Mouse (Mus musculus): ENCODE measurements around the gene Ntng1.

Gene Ntng1

DNA sequence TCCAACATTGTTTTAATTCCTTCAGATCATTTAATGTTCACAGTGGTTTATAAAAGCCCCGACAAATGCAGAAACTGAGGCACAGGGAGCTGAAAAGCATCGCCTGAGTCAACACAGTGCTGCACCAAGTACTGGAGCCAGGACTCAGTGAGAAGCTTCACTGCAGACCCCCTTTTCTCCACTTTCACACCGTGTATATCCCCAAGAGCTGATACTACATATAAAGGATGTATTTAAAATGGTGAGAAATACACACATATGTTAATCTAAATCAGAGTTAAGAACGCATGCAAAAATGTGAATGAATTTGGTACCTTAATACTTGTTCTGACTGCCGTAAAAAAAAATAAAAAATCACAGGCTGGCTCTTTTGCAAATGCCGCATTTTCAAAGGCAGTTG is 88.4 kb downstream of the Ntng1 start:
- no peak for DNase-seq (ENCODE audit: low read depth in 1 of 2, low spot score in 2 of 2)

DNA sequence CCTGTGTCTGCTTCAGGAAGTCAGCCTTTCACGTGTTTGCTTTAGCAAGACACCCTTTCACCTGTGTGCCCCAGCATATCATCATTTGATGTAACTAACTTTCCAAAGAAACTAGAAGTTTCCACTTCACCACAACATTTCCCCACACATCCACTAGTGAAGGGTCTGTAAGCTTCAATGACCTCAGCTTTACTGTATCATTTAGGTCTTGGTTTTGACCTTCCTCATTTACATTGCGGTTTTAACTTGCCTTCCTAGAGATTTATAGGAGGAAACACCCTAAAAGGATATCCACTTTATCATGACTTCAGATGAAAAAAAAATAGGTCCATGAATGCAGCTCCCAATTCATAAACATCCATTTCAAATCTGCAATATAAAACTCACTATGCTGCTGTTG is 89.7 kb downstream of the Ntng1 start:
- DNase-seq (ENCODE audit: low read depth in 1 of 2, low spot score in 2 of 2), result no peak

DNA sequence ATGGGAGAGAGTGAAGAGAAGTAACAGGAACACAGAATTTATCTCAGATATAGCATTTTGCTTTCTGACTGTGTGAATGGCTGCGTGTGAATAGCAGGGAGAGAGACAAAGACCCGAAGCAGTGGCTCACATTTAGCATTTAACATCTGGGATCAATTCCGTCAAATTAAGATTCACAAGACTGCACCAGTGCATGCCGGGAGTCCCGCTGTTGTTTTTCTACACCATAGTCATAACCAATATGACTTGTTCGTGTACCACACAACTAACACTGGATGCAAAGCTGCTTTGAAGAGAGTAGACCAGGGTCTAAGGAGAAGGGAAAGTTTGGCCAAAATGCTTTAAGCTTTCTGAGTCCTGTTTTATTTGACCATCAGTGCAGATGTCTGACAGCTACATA is 95.7 kb downstream of the Ntng1 start:
- DNase-seq (ENCODE audit: low read depth in 1 of 2, low spot score in 2 of 2), result no peak

DNA sequence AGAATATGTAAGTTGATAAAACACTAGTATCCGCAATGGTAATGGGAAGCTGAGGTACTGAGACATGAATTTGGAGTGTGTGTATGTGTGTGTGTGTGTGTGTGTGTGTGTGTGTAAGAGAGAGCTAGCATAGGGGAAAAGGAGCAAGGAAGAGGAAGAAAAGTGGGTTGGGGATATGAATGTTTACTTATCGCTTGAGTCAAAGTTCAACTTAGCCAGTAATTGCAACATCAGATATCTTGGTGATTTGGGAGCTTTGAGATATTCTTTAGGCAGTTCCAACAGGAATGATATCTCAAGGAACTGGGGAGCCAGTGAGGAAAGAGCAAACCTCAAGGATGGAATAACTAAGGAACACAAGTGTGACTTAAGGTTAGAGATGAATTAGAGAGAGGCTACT is 97.1 kb downstream of the Ntng1 start:
- DNase-seq (ENCODE audit: low read depth in 1 of 2, low spot score in 2 of 2), result no peak

DNA sequence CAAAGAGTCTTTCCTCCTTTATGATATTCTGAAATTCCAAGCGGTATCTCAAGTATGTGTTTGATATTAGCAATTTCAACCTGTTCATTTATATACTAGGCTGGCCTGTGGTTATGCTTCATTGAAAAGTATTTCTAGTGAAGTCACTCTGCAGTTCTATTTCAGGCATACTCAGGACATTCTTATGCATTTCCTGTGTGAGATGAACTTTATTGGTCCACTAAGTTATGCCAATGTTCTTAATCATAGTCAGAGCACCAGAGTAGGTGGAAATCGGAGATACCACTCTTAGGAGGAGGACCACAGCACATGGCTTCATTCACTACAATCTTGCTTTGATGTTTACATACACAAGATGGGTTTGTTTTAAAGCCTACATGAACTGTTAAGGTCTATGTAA is 99.6 kb downstream of the Ntng1 start:
- no peak for DNase-seq (ENCODE audit: low read depth in 1 of 2, low spot score in 2 of 2)

DNA sequence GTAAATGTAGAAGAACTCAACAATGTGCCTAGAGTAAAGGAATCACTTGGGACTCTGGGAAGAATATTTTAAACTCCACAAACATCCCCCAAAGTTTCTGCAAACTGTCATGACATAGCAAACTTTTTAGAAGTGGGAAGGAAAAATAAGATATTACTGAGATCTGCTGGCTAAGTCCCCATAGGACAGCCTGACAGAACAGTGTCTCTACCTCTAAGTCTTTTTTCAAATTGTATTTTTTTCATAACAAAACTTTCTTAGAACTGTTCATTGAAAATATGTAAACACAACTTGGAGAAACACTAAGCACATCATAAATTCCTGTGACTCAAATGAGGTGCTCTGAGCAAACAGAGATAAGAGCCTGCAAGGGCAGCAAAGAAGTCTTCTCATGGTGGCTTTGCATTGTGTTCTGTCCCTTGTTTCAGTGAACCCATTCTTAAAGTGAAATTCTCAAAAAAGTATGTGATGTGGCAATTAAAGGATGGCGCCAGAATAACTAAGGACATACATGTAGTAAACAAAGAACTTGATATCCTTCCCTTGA is 100.1 kb downstream of the Ntng1 start:
- no peak for DNase-seq (ENCODE audit: low read depth in 1 of 2, low spot score in 2 of 2)

DNA sequence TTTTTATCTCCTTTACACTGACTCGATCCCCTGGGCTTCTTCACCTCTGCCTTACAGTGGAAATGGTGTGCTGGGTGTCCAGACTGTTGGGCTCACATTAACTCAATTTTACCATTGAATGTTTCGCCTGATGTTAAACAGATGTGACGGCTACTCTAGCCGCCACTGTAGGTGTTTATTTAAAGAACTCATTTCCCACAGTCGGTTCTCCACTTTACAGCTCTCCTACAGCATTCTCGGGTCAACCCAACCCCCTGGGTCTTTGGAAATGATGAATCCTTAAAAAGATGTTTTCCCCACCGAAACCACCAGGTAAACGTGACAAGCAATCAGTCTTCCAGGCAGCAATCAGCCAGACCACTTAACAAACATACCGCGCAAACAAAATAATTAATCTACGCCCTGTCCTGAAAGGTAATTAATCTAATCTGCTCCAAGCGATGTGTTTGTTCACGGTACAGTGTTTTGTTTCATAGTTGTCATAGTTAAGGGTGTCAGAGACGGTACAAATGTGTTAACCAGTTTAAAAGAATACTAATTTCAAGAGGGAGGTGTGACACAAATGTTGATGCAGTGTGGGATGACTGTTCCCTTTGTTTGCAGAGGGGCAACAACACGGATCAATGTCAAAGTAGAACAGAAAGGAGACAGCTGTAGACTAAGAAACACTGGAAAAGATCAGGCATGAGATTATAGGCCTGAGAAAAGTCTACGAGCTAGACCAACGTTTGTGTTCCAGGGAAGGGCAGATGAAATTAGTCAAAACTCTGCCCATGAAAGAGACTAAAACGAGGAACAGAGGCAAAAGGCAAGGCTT is 120.8 kb downstream of the Ntng1 start:
- no peak for DNase-seq (ENCODE audit: low read depth in 1 of 2, low spot score in 2 of 2)

DNA sequence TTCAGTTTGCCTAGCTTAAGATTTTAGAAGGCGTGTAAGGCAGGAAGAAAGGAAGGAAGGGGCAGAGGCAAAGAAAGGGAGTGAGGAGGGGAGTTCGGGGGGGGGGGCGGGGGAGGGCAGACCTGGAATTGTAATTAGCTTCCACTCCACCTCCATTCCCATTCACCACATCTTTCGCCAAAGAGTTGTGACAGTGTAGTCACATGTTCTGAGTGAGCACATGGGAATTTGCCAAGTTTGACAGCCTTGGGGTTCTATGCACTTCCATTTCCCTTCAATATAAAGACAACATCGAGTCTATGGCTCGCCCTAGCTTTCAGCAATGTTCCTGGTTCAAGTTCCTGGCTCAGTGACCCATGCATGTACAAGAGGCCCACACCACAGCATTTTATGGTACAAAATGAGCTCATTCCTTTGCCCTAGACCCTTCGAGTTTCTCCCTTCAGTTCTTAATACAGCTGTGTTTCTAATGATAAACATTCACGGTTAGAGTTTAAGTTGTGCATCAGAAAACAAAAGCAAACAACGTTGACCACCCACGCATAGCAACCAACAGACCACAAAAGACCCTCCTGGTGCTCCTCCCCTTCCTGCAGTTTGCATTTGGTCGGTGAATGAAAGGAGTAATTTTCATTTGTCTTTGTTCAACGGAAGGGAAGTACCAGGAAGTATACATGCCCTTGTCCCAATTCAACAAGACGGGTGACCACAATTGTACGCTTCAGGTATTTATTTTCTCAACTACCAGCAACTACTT is 132.8 kb downstream of the Ntng1 start:
- DNase-seq (ENCODE audit: low read depth in 1 of 2, low spot score in 2 of 2), result no peak

DNA sequence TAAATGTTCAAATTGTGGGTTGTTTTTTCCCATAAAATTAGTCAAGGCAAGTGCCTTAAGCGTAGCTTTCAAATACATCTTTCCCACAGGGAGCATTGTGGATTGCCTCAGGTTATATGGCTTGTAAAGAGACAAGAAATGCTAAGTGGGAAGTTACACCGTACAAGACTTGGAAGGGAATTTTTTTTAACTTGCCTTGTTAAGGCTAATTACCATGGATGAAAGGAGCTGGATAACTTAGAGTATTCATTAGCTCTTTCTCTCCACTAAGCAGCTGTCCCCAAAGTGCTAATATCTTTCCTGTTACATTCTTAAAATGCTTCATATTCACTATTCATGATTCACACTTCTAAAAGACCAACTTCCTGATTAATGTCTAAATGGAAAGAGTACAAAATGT is 133.4 kb downstream of the Ntng1 start:
- no peak for DNase-seq (ENCODE audit: low read depth in 1 of 2, low spot score in 2 of 2)

DNA sequence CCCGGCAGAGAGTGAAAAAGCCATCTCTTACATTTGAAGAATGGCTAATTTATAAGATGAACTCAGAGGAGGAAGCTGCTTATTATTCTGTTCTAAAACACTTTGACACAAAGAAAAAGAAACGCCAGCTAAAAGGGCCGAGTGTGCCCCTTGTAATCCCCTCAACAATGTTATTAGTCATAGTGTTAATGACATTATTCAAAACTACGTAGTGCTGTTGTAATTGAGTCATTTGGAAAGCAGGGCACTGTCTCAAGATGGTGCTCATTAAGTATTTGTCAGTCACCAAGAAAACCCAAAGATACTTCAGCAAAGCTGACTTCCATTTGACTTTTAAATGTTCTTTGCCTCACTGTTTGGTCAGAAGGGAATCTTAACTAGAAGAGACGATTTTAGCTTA is 143.5 kb downstream of the Ntng1 start:
- DNase-seq (ENCODE audit: low read depth in 1 of 2, low spot score in 2 of 2), result no peak

DNA sequence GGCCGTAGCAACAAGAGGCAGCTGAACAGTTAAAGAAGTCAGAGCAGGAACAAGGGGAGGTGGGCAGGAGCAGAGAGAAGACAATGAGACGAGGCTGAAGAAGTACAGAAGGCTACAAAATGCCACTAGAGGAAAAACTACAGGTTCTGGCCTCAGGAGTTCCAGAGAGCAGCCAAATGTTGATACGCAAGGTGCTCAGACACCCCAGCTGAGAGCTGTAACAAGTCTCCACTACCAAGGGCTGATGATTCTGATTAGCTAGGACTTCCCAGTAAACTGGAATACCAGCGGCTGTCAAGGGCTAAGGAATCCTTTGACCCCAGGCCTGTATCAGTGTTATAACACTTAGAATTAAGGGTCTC is 148.2 kb downstream of the Ntng1 start:
- no peak for DNase-seq (ENCODE audit: low read depth in 1 of 2, low spot score in 2 of 2)

DNA sequence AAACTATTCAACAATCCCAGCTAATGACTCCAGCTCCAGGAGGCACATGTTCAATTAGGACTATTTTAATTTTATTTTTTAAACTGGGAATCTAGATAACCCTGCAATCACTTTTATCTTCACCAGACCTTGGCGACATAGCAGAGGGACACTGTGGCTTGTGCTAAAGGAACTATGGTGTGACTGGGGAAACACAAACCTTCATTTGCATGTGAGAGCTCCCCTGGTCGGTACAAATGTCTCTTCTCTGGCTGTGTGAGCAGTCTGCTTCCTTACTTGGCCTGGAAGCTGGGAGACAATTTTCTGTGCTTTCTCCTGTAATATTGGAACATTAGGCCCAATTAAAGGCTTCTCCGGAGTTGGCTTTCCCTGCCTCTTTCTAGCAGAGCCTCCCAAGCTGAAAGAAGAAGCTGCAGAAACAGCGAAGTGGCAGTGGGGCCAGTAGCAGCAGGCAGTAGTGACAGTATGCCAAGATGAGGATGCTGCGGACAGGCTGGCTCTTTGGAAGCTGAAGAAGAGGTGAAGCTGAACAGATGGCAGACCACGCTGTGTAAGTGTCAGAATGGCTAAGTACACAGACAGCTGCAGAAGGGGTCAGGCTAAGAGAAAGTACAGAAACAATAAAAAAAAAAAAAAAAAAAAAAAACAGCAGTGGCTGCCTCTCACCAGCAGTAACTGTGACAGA is 148.7 kb downstream of the Ntng1 start:
- no peak for DNase-seq (ENCODE audit: low read depth in 1 of 2, low spot score in 2 of 2)

DNA sequence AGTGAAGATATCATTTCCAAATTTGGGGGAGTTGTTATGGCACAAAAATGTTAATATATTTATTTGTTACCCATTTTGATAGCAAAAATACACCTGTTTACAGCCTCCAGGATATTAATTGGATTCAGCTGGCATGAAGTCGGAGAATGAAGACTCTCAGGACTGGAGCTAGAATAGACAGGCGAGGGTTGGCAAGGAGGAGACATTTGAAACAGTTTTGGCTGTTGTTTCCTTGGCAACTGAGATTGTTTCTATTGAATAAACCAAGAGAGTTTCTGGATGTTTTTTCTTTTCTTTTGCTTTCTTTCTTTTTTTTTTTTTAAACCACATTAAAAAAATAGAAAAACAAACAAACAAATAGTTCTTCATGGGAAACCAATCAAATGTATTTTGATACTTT is 159.7 kb downstream of the Ntng1 start:
- DNase-seq (ENCODE audit: low read depth in 1 of 2, low spot score in 2 of 2), result no peak

DNA sequence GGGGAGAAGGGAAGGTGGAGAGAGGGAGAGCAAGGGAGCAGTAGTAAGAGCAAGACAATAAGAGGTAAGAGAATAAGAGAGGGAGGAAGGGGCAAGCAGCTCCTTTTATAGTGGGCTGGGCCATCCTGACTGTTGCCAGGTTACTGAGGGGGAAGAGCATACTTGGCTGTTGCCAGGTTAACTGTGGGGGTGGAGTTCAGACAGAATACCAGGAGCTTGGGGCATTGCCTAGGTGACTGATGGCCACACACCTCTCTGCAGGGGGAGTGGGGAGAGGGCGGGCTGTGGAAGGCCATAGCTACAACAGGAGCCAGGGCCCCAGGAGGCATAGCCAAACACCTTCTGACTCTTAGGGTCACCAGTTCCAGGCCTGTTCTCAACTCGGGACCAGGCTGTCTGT is 166.2 kb downstream of the Ntng1 start:
- DNase-seq (ENCODE audit: low read depth in 1 of 2, low spot score in 2 of 2), result no peak

DNA sequence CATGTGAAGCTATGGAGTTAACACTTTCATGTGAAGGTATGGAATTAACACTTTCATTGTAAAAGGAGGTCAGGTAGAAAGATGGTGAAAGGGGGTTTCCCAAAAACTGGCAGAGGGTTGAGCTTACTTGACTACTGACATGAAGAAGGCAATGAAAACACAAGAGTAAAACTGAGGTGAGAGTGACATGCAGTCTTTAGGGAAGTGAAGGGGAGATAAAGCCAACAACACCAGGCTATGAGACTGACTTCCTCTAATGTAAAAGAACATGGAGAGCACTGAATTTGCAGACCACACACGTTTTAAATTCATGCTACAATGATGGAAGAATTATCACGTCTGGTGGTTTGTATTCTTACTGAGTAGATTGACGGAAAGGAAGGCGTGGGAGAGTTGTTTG is 168.7 kb downstream of the Ntng1 start:
- no peak for DNase-seq (ENCODE audit: low read depth in 1 of 2, low spot score in 2 of 2)

DNA sequence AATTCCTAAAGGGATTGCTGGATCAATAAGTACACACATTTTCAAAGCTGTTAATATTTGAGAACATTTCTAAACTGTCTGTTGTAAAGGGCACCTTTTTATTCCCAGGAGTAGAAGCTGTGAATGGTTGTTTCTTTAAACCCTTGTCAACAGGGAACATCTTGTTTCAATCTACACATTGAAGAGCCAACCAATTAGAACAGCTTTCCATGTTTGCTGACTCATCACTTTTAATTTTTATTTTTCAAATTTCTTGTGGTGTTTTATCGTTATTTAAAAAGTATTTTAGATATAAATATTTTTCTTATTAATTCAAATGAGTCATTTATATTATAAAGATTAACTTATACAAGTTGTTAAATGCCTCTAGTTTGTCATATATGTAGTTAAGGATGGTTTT is 172.3 kb downstream of the Ntng1 start:
- no peak for DNase-seq (ENCODE audit: low read depth in 1 of 2, low spot score in 2 of 2)

DNA sequence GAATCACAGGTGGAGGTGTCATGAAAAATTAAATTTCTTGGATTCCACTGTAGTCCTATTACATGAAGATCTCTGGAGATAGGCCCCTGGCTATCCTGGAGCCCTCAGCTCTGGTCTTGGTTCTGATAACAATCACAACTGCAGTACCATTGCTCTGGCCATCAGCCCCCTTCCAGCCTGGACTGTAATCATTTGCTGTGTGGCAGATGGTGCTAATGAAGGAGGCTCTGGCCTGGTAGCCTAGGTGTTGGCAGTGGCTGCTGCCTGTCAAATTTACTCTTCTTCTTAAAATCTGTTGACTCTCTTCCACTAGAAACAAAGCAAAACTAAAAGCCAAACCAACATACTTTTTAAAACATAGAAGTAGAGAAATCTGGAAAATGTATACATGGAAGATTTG is 173.6 kb downstream of the Ntng1 start:
- no peak for DNase-seq (ENCODE audit: low read depth in 1 of 2, low spot score in 2 of 2)

DNA sequence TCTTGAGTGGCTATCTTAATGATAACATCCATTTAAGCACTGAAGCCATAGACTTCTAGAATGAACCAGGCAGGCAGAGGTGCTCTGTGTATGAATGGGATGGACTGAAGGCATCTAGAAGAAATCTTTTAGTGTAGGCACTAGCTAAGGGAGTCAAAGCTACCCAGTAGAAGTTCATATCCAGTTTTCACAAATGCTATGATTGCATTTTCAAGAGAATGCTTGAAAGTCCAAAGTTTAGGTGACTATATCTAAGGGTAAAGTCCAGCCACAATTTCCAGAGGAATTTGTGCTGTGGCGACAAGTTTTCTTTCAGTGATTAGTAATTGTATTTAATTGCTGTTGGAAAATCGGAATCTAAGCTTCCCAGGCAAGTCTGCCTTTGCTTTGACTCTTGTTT is 181.2 kb downstream of the Ntng1 start:
- DNase-seq (ENCODE audit: low read depth in 1 of 2, low spot score in 2 of 2), result no peak

DNA sequence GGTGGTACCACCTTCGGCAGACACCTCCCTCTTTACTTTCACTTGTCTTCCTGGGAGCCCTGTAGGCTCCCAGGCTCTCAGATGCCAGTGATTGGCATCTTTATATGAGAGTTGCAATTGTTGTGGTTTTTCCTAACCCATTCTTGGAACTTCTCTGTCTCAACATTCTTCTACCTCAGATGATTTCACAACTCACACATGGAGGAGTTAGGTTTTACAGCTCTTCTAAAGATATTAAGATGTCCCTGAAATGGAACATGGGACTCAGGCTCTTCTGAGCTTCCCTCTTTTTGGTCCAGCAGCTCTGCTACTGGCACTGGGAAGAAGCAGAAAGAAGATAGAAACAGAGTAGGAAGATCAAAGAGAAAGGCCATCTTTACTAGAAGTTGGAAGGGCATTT is 200.9 kb downstream of the Ntng1 start:
- DNase-seq (ENCODE audit: low read depth in 1 of 2, low spot score in 2 of 2), result no peak

DNA sequence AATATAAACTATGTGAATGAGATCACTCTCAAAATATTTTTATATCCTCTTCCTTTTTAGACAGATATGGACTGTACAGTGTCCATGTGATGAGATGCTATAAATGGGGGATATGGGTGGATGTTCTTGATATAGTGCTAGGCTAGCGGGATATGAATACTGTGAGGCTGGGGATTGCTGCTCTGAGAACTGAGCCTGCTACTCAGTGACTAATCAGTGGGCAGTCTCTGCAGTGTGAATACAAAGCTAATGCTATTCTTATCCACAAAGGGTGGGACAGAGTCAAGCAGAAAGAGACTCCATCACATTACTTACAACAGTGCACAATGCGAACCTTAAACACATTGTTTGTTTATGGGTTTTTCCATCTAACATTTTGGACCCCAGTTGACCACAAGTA is 206.2 kb downstream of the Ntng1 start:
- DNase-seq (ENCODE audit: low read depth in 1 of 2, low spot score in 2 of 2), result no peak

DNA sequence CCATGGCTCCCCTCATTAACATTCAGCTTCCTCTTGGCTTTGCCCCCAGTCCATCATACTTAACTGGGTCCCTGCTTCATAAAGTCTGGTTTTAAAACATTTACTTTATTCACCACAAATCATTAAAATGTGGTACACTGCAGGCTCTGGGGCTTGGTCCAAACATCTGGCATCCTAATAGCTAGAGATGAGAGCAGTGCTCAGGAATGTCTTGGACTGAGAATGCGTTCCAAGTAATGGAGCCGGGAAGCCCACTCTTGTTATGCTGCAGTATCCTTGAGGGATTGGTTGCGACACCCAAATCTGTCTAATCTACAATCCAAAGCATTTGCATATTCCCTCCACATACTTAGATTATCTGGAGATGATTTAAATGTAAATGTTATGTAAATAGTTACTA is 207.5 kb downstream of the Ntng1 start:
- DNase-seq (ENCODE audit: low read depth in 1 of 2, low spot score in 2 of 2), result no peak

DNA sequence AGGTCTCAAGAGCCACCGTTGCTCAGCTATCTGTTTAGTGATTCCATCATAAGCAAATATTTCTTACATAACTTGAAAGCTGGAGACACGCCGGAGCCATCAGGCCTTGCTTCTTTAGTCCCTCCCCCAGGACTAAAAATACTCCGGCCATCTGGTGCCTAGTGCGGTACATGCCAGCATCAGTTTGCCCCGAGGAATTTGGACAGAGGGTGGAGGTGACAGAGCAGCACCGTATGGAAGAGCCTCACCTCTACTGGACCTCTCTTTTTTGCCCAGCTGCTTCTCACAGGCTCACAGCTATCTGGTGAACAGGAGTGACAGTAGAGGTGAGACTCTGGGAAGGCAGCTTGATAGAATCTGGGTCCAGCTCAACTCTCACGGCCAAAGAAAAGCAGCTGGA is 211.6 kb downstream of the Ntng1 start:
- DNase-seq (ENCODE audit: low read depth in 1 of 2, low spot score in 2 of 2), result no peak

Data from monocyte, adult 2 months (primary cell).